8 mouse cellular contexts compared by ENCODE assay signal in the genomic region with DNA sequence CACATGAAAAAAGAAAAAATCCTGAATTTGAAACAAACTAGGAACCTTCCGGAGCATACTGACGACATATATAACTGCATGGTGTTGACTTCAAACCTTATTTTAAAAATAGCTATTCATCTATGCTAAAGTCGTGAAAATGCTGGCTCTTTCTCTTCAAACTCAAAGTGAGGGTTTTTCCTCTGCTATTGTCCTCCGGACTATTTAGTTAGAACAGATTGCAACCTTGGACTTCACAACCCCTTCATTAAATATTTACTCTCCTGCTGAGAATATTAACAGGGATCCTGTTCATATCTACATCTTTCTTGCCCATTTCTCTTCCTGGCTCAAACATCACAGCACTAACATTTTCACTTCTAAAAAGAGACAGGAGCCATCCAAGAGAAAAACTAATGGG.
A peak's percentile ranks its signal among the peaks of the same experiment; 100 is the strongest.
DNase-seq lines count a peak whose midpoint lies in the region; ATAC-seq lines count a peak whose summit lies in the region.

No protein-coding gene starts in this region.

- DNase-seq in kidney, adult 11 months, result no peak
- no peak for DNase-seq in urinary bladder, postnatal 36 days (ENCODE audit: low spot score in 2 of 2)
- no peak for DNase-seq in gastrocnemius, postnatal 36 days
- DNase-seq in layer of hippocampus, adult 8-10 months (ENCODE audit: low spot score in 2 of 2), result no peak

- no peak; the same call in 1 of the 2 replicates for ATAC-seq in kidney, embryonic 14.5 days (ENCODE audit: low FRiP score, low TSS enrichment)
- ATAC-seq in hindbrain, embryonic 13.5 days (ENCODE audit: low FRiP score), result no peak
- ATAC-seq in midbrain, embryonic 13.5 days, result no peak

- intact Hi-C loops in gastrocnemius, postnatal 36 days (cut with DNase I), result loop anchor here (5.0 kb wide), 1 partner anchor 84 kb away; a partner anchor contains a TSS

- H3K4me1 ChIP-seq in kidney, embryonic 14.5 days (ENCODE audit: control insufficient read depth, insufficient read depth, low read length), result no peaks in the 10 kb centered on the region
- no peaks in the 10 kb centered on the region for H3K4me1 ChIP-seq in brown adipose tissue, adult 24 weeks (ENCODE audit: control insufficient read depth, insufficient read depth, insufficient read length, low read length)
- H3K4me1 ChIP-seq in hindbrain, embryonic 13.5 days (replicated peaks), result peaks cover 3% of the 10 kb centered on the region; the same call in 1 of the 2 replicates
- 0 out of 2 replicates have a peak, but pooled peaks cover 2% of the 10 kb centered on the region for H3K4me1 ChIP-seq in midbrain, embryonic 13.5 days (replicated peaks)

- H3K27me3 ChIP-seq in kidney, embryonic 14.5 days (ENCODE audit: control insufficient read depth, insufficient read depth, low read length), result no peaks in the 10 kb centered on the region
- no peaks in the 10 kb centered on the region; the same call in 1 of the 2 replicates for H3K27me3 ChIP-seq in hindbrain, embryonic 13.5 days
- peaks cover 18% of the 10 kb centered on the region; the same call in 1 of the 2 replicates for H3K27me3 ChIP-seq in midbrain, embryonic 13.5 days

- H3K36me3 ChIP-seq in kidney, embryonic 14.5 days (ENCODE audit: control insufficient read depth, insufficient read depth, low read length), result no peaks in the 10 kb centered on the region
- H3K36me3 ChIP-seq in hindbrain, embryonic 13.5 days, result no peaks in the 10 kb centered on the region
- H3K36me3 ChIP-seq in midbrain, embryonic 13.5 days, result no peaks in the 10 kb centered on the region

- peak overlapping the region; percentile 53 for H3K4me3 ChIP-seq in kidney, embryonic 14.5 days (ENCODE audit: low read length)
- H3K4me3 ChIP-seq in brown adipose tissue, adult 24 weeks (ENCODE audit: insufficient read depth, low read depth, low read length), result peak overlapping the region; percentile 76
- H3K4me3 ChIP-seq in hindbrain, embryonic 13.5 days, result peak overlapping the region; percentile 64
- peak overlapping the region; percentile 59 for H3K4me3 ChIP-seq in midbrain, embryonic 13.5 days (replicated peaks)

- no peaks in the 10 kb centered on the region for H3K9me3 ChIP-seq in kidney, embryonic 14.5 days (ENCODE audit: control insufficient read depth, low read length)
- no peaks in the 10 kb centered on the region for H3K9me3 ChIP-seq in hindbrain, embryonic 13.5 days
- H3K9me3 ChIP-seq in midbrain, embryonic 13.5 days, result no peaks in the 10 kb centered on the region

- H3K4me2 ChIP-seq in kidney, embryonic 14.5 days (replicated peaks; ENCODE audit: low read depth, low read length), result peak overlapping the region; percentile 49
- peak overlapping the region; percentile 68 for H3K4me2 ChIP-seq in hindbrain, embryonic 13.5 days
- H3K4me2 ChIP-seq in midbrain, embryonic 13.5 days (replicated peaks), result peak overlapping the region; percentile 59

- WGBS in kidney, embryonic 14.5 days, result 3% methylated on average over 4 of the region's 4 CpGs
- 5% methylated on average over 4 of the region's 4 CpGs for WGBS in hindbrain, embryonic 13.5 days
- WGBS in midbrain, embryonic 13.5 days, result 2% methylated on average over 4 of the region's 4 CpGs

- peak overlapping the region; percentile 53; the same call in 1 of the 2 replicates for H3K9ac ChIP-seq in kidney, embryonic 14.5 days (ENCODE audit: low read depth, low read length)
- peak overlapping the region; percentile 65 for H3K9ac ChIP-seq in hindbrain, embryonic 13.5 days
- H3K9ac ChIP-seq in midbrain, embryonic 13.5 days (replicated peaks), result peak overlapping the region; percentile 64; the same call in 1 of the 2 replicates

- H3K27ac ChIP-seq in kidney, embryonic 14.5 days (ENCODE audit: low read depth, low read length), result no peak overlapping the region
- H3K27ac ChIP-seq in brown adipose tissue, adult 24 weeks (replicated peaks; ENCODE audit: low read depth, low read length), result no peak overlapping the region
- H3K27ac ChIP-seq in hindbrain, embryonic 13.5 days, result no peak overlapping the region
- H3K27ac ChIP-seq in midbrain, embryonic 13.5 days, result no peak overlapping the region
